Mouse (Mus musculus): ENCODE measurements around the gene Hoxc10.

Hoxc10 gene

GRCm38 (mm10) chr15:102966776-102967311 lies at the start of gene Hoxc10:
Hoxc10 (plus strand) TSS chr15:102966796.
- no peak for DNase-seq (ENCODE audit: low read depth, low spot score)

GRCm38 (mm10) chr15:102917972-102918572 lies 48.5 kb upstream of the Hoxc10 start:
- DNase-seq (ENCODE audit: low read depth, low spot score): no peak

GRCm38 (mm10) chr15:102918611-102919265 lies 47.9 kb upstream of the Hoxc10 start:
- no peak for DNase-seq (ENCODE audit: low read depth, low spot score)

GRCm38 (mm10) chr15:102919336-102920180 lies 47.0 kb upstream of the Hoxc10 start:
- no peak for DNase-seq (ENCODE audit: low read depth, low spot score)

GRCm38 (mm10) chr15:102920619-102921018 lies 46.0 kb upstream of the Hoxc10 start:
- DNase-seq (ENCODE audit: low read depth, low spot score): no peak

- DNase-seq (ENCODE audit: low read depth, low spot score): no peak
Observed at GRCm38 (mm10) chr15:102921053-102922011, 45.3 kb upstream of the Hoxc10 start, which contains the start of gene Hoxc13. Hoxc13 (plus strand) TSS chr15:102921103.

- no peak for DNase-seq (ENCODE audit: low read depth, low spot score)
Observed at GRCm38 (mm10) chr15:102922012-102922362, 44.6 kb upstream of the Hoxc10 start.

- no peak for DNase-seq (ENCODE audit: low read depth, low spot score)
Observed at GRCm38 (mm10) chr15:102922636-102923500, 43.7 kb upstream of the Hoxc10 start.

GRCm38 (mm10) chr15:102927032-102927645 lies 39.5 kb upstream of the Hoxc10 start:
- DNase-seq (ENCODE audit: low read depth, low spot score): no peak

GRCm38 (mm10) chr15:102931706-102932358 lies 34.8 kb upstream of the Hoxc10 start:
- DNase-seq (ENCODE audit: low read depth, low spot score): no peak

- DNase-seq (ENCODE audit: low read depth, low spot score): no peak
Observed at GRCm38 (mm10) chr15:102934438-102934837, 32.2 kb upstream of the Hoxc10 start.

DNA sequence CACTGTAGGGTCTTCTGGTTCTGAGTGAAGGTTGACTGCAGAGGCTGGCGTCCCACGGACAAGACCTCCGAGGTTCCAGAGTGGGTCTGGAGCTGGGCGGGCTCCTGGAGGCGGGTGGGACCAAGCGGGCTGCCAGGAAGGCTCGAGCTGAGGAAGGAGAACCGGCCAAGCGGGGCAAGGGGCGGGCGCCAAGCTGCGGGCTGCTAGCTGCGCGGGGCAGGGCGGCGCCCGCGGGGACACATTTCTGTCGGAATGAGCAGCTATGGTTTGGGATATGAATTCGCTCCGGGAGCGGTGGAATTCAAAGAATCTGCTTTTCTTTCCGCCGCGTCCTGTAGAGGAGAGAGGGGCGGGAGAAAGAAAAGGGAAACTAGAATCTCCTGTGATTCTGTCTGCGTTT lies 31.7 kb upstream of the Hoxc10 start:
- DNase-seq (ENCODE audit: low read depth, low spot score): no peak

DNA sequence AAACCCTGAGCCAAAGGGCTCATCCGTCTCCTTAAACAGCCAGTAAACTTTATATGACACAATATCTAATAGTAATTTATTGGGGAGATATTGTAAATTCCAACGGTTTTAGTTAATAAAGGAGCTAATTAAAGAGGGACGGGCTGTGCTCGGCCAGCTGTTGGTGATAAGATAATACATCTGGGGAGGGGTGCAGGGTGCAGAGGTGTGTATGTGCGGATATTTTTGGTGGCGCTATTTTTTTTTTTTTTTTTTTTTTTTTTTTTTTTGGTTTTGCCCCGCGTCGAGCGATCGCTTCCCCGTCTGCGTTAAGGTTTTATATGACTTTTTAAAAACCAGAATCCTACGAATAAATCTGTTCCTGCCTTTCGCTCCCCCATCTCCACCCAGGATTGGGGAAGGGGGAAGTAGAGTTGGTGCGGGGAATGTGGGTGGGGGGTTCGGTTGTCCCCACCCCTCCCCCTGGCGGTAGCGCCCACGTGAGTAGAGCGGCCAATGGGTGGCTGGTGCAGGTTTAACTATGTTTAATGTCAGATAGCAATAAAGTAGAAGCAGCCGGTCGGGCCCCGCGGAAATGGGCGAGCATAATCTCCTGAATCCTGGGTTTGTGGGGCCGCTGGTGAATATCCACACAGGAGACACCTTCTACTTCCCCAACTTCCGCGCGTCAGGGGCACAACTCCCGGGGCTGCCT lies 30.2 kb upstream of the Hoxc10 start, which contains the start of gene Hoxc12:
Hoxc12 (plus strand) TSS at position 479 of the 694 bp plus-strand sequence.
- no peak for DNase-seq (ENCODE audit: low read depth, low spot score)

- DNase-seq (ENCODE audit: low read depth, low spot score): no peak
Observed at GRCm38 (mm10) chr15:102937036-102937666, 29.4 kb upstream of the Hoxc10 start.

DNA sequence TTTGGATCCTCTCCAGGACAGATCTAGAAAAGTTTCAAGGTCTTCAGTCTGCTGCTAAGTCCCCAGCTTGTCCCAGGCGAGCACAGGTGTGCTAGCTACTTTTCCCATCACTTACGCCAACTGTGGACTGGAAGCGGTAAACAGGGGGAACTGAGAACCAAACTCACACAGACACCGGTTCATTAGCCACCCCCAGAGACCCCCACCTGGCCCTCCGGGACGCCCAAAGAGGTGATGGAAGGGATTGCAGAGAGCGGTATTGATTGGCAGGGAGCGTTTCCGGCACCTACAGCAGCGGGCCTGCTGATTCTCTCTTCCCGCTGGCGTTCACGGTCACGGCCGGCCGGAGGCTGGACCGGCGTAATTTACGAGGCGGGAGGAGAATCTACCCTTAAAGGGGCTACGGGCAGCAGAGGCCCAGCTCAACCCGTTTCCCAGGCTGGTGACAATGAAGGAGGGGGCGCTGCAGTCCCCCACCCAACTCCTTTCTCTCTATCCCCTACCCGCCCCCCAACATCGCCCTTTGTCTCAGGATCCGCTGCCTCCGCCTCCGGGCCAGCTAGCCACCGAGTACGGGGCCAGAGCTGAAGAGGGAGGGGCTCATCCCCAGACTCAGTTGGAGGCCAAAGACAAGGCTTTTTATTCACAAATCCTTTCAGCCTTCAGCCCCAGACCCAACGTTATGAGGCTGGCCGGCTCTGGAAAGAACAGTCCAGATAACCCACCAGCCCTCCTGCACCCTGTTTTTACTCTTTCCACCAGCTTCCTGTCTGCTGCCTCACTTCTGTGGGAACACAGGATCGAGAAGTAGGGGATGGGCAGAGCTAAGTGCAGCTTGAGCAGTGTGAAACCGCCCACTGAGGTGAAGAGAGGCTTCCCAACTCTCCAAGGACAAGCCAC lies 27.1 kb upstream of the Hoxc10 start:
- DNase-seq (ENCODE audit: low read depth, low spot score): no peak

DNA sequence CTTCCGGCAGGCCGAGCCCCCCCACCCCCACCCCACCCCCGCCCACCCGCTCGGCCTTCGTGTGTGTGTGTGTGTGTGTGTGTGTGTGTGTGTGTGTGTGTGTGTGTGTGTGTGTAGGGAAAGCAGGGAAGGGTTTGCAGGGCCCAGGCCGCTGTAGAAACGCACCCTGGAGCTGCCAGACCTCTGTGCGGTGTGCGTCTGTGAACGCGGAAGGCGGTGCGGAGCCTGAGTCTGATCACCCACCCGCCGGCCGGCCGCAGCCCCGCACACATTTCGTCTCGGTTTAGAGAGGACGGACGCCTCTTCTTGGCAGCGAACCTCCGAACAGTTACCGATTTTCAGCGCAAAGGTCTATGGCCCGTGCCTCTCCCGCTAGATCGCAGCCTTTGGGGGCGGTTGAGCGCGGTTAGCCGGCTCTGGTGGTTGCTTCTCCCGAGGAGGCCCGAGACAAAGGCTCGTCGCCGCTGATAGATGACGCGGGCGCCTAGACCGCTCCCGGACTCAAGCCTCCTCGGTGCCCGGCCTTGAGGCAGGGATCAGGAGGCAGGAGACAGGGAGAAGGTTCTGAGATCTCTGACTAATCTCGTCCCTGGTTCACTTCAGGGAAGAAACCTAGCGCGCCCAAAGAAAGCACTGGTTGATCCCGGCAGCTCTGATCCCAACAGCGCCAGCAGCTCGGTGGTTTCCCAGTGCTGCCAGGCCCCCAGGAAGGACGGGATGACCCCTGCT lies 23.7 kb upstream of the Hoxc10 start:
- no peak for DNase-seq (ENCODE audit: low read depth, low spot score)

All from brain, adult 2 months (tissue).